Mouse (Mus musculus) large intestine, adult 2 months (tissue): Measurements from ENCODE around the gene Nampt. TPM values are rescaled to one million over a fixed set of nuclear protein-coding genes. Genes with fewer than 3 reads are reported as not detected.

Source experiments
- DNase-seq: peaks from one replicate; pipeline ENCODE4 v3.0.0-alpha.2; 2012; ENCODE audit warnings: low read depth, low spot score
- WGBS: fragments of 180-500 bp; shearing (Covaris S2); methylation state at CpG from one replicate; pipeline ENCODE4 v1.1.7; 2018; 5-methylcytosine and 5-hydroxymethylcytosine counted together
- polyA plus RNA-seq: library from polyadenylated mRNA; depleted of rRNA; stranded (reverse); fragments of >200 nt; gene quantifications from 2 replicates; pipeline ENCODE4 v1.2.3, GENCODE M21; 2012; rRNA removed

The Nampt gene
- polyA plus RNA-seq, 1 experiment: 12.3 TPM

GRCm38 (mm10) chr12:32893212-32893611 lies 73.9 kb downstream of the Nampt start:
- no peak for DNase-seq
- 43% methylated on average over 12 of the region's 12 CpGs for WGBS

- no peak for DNase-seq
- WGBS: 55% methylated on average over 1 of the region's 1 CpGs
Measured at GRCm38 (mm10) chr12:32895806-32896205, 76.5 kb downstream of the Nampt start.

GRCm38 (mm10) chr12:32896496-32896895 lies 77.2 kb downstream of the Nampt start:
- no peak for DNase-seq
- WGBS: 72% methylated on average over 7 of the region's 7 CpGs

GRCm38 (mm10) chr12:32897199-32898120 lies 78.1 kb downstream of the Nampt start:
- DNase-seq: peak; percentile 58
- 46% methylated on average over 13 of the region's 13 CpGs for WGBS

- WGBS: 69% methylated on average over 3 of the region's 3 CpGs
- DNase-seq: no peak
Measured at GRCm38 (mm10) chr12:32901005-32901404, 81.7 kb downstream of the Nampt start.

Other genes starting within 250 kb of the Nampt start
- 131 and 141 TPM in 2 replicates for gene Sypl, start 134.3 kb downstream of the Nampt start, polyA plus RNA-seq